Comparison of ENCODE assay signal across 18 mouse cellular contexts in the genomic region with DNA sequence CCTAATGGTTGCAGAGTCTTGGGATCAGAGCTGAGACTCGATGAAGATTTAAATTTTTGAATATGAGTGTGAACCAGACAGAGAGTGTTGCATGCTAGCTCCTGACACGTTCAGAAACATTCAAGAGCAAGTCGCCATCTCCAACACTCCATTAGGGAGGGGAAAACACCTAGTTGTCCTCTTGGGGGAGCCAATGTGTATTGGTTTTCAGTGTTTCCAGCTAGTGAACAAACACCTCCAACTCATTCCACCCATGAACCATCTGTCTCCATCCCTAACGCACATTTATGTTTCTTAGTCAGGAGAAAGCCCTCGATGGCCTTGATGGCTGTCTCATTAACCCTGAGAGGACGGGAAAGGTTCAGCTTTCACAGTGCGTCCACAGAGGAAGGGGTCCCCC. TPM values are rescaled to one million over a fixed set of nuclear protein-coding genes. Genes with fewer than 3 reads are reported as not detected.
DNase-seq lines count a peak whose midpoint lies in the region; ATAC-seq and TF ChIP-seq lines count a peak whose summit lies in the region.
"Had no signal": no experiment of that assay in that cellular context is flagged by ENCODE, and none has a peak within 500 bp of the region (broad histone marks: within the 10 kb centered on the region; RNA-seq: fewer than 3 reads in every experiment).

No protein-coding gene starts in this region.

- ATAC-seq in Patski = no peak
- ATAC-seq: forebrain, embryonic 15.5 days; hindbrain, embryonic 16.5 days had no signal

- in situ Hi-C loops in Patski (cut with MboI; ENCODE audit: low pct_unique_long_range_greater_than_20kb) = no loop called here

- H3K27me3 ChIP-seq in Patski = no peaks in the 10 kb centered on the region
- H3K27me3 ChIP-seq in limb, embryonic 10.5 days (ENCODE audit: low read depth, poor library complexity, severe bottlenecking) = peaks cover 48% of the 10 kb centered on the region

- TF ChIP-seq CTCF in Patski (IDR thresholded peaks at IDR 0.05) = peak; percentile 23

- CTCF ChIA-PET in Patski (lab: Charles Lee) = interaction anchor here (1.5 kb wide), 1 partner anchor 11 kb away, joined by 5 read pairs; no protein-coding TSS in a partner anchor

- POLR2A ChIA-PET in Patski (lab: Charles Lee) = no interaction called here

- WGBS in limb, embryonic 10.5 days = 34% methylated on average over 7 of the region's 7 CpGs

- peak overlapping the region; percentile 36; the same call in 1 of the 2 replicates for H3K27ac ChIP-seq in limb, embryonic 10.5 days
- H3K27ac ChIP-seq: forebrain, embryonic 15.5 days; limb, embryonic 15.5 days had no signal

- no peaks in the 10 kb centered on the region for H3K9me3 ChIP-seq in limb, embryonic 10.5 days (replicated peaks)
- H3K9me3 ChIP-seq: forebrain, embryonic 15.5 days; limb, embryonic 15.5 days had no signal

- peaks cover 39% of the 10 kb centered on the region for H3K4me1 ChIP-seq in limb, embryonic 10.5 days

- no peaks in the 10 kb centered on the region for H3K36me3 ChIP-seq in limb, embryonic 10.5 days
- H3K36me3 ChIP-seq: forebrain, embryonic 15.5 days; limb, embryonic 15.5 days had no signal

- H3K4me3 ChIP-seq in limb, embryonic 10.5 days = no peak overlapping the region
- H3K4me3 ChIP-seq: forebrain, embryonic 15.5 days; limb, embryonic 15.5 days; myocyte had no signal

- peak; percentile 14 to 57 for DNase-seq in frontal cortex, adult 2 months (ENCODE audit: extremely low spot score in 1 of 2, low spot score in 1 of 2)
- no peak for DNase-seq in frontal cortex, postnatal 10 days (ENCODE audit: low spot score in 2 of 2)
- peak; percentile 25 to 26 for DNase-seq in left cerebral cortex, postnatal 14 days (ENCODE audit: low spot score in 2 of 2)
- no peak for DNase-seq in left cerebral cortex, postnatal 4 days
- no peak for DNase-seq in Patski (ENCODE audit: low read depth, low spot score)
- DNase-seq in limb, embryonic 10.5 days (ENCODE audit: low spot score) = no peak
- DNase-seq in spleen, postnatal 10 days (ENCODE audit: low spot score in 2 of 2) = no peak
- DNase-seq in adrenal gland, postnatal 4 days (ENCODE audit: low spot score in 2 of 2) = no peak
- DNase-seq: cerebellum, adult 8-10 months; heart, adult 11 months; heart, postnatal 10 days; thymus, postnatal 25 days had no signal

- intact Hi-C loops in left cerebral cortex, postnatal 14 days (cut with DNase I) = no loop called here
- intact Hi-C loops in left cerebral cortex, postnatal 4 days (cut with DNase I) = no loop called here

RNA-seq across cellular contexts. Expression of a gene that starts 36.4 kb away (rescaled TPM):
- polyA plus RNA-seq in frontal cortex, adult 2 months (2012; rRNA removed) = 1.7 and 2.4 TPM in 2 replicates
- total RNA-seq in left cerebral cortex, postnatal 14 days (2021) = 1 to 10 TPM; 1.1 to 1.9 TPM
- total RNA-seq in left cerebral cortex, postnatal 4 days (2021) = not detected
- not detected for polyA plus RNA-seq in Patski (2021)
- not detected in 2 replicates for polyA plus RNA-seq in limb, embryonic 10.5 days (2016; fragmentation: Nextera tagmentation; extraction: Ambion mirVana)
- total RNA-seq in adrenal gland, postnatal 4 days (2021) = 1 to 10 TPM in 1 of 2 experiments, not detected in 1; 1.9 TPM
- total RNA-seq: heart, postnatal 10 days had no signal
- polyA plus RNA-seq: C2C12; forebrain, embryonic 15.5 days; hindbrain, embryonic 16.5 days; limb, embryonic 15.5 days; lung, embryonic 16.5 days had no signal

RNA-seq across cellular contexts. Expression of a gene that starts 39.7 kb away (rescaled TPM):
- polyA plus RNA-seq in frontal cortex, adult 2 months (2012; rRNA removed) = 0.11 and 0.30 TPM in 2 replicates
- under 1 TPM; 0.11 TPM for total RNA-seq in left cerebral cortex, postnatal 14 days (2021)
- total RNA-seq in left cerebral cortex, postnatal 4 days (2021) = under 1 TPM in 1 of 2 experiments, not detected in 1; 0.12 TPM
- polyA plus RNA-seq in Patski (2021) = 0.32 TPM
- 2.2 and 2.9 TPM in 2 replicates for polyA plus RNA-seq in limb, embryonic 10.5 days (2016; fragmentation: Nextera tagmentation; extraction: Ambion mirVana)
- 1 to 10 TPM in 1 of 2 experiments, not detected in 1; 3.5 TPM for total RNA-seq in adrenal gland, postnatal 4 days (2021)
- total RNA-seq: heart, postnatal 10 days had no signal
- polyA plus RNA-seq: hindbrain, embryonic 16.5 days had no signal

Comparison
In these comparisons a context has a peak if more than half of its experiments do, and no peak if none do; other contexts are left out.
1. DNase-seq: peak in frontal cortex, adult 2 months (2 of 2) and left cerebral cortex, postnatal 14 days (2 of 2); none in frontal cortex, postnatal 10 days (0 of 2), left cerebral cortex, postnatal 4 days (single experiment), Patski (single experiment), limb, embryonic 10.5 days (single experiment), spleen, postnatal 10 days (0 of 2) and adrenal gland, postnatal 4 days (0 of 2).